Mouse (Mus musculus): ENCODE measurements at regions not wholly inside any gene's neighbourhood (a gene's known extent, or its start where the extent isn't known, plus 50 kb on each side); places are given as distances from the start of the nearest gene placed in this dataset.

DNA sequence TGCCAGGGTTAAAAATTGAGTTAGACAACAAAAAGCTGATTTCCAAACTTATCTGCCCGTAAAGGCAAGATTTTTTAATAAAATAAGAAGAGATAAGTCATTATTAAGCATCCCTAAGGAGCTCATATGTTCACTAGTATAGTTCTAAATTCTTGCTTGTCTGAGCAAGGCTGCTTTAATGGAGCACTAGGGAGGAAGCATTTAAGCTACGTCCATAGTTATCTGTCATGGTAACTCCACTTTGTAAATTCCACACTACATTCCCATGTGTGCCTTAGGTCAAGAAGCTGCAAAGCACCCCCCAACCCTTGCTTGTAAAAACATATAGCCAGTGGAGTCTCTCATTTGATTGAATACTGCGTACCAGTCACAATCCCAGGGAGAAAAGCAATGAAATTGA is 145.0 kb upstream of the Zfp804b start:
- no peak for TF ChIP-seq POLR2A (IDR thresholded peaks at IDR 0.05; ENCODE audit: borderline replicate concordance, extremely low read depth, insufficient read depth, insufficient read length)
- no peak for DNase-seq (ENCODE audit: low spot score)
- H3K4me3 ChIP-seq (replicated peaks; ENCODE audit: low read length): no peak overlapping the region
- H3K27me3 ChIP-seq (ENCODE audit: control insufficient read depth, insufficient read depth, low read length): no peaks in the 10 kb centered on the region
- peak; percentile 26; the same call in 1 of the 2 replicates for ATAC-seq (ENCODE audit: low FRiP score, low read depth)
- H3K36me3 ChIP-seq (ENCODE audit: control insufficient read depth, insufficient read depth, low read length): no peaks in the 10 kb centered on the region
- WGBS: 43% methylated on average over 3 of the region's 3 CpGs
- H3K27ac ChIP-seq (replicated peaks; ENCODE audit: low read depth, low read length): no peak overlapping the region
- no peak overlapping the region for H3K9ac ChIP-seq (ENCODE audit: low read depth, low read length, severe bottlenecking)
- no peaks in the 10 kb centered on the region for H3K9me3 ChIP-seq (ENCODE audit: control insufficient read depth, low read length)
- H3K4me2 ChIP-seq (replicated peaks; ENCODE audit: low read depth, low read length, severe bottlenecking): no peak overlapping the region
- H3K4me1 ChIP-seq (ENCODE audit: control insufficient read depth, insufficient read depth, low read length): no peaks in the 10 kb centered on the region

DNA sequence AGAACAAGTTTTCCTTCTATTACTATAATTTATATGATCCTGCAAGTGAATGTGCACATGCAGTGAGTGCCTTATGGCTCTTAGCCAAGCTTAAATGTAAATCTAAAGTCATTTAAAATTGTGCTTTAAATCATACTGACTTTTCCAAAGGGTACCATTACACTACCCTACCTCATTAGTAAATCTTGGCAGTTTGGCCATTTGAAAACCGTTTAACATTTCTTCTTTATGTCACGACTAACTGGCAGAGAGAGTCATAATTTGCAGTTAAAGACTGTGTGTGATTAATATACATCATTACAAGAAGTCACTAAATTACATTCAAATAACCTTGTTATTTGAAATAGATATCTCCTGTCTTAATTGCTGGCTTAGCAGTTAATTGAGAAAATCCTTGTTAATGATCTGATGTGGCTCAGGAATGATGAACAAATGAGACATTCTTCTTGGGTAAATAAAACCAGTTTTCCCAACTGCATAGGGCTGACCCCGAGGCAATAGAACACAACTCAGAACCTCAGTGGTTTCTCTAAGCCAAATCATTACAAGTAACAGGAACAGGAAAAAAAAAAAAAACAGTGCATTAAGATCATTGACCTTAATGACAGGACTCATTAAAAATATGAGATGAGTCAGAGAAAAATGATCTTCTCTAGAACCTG is 173.1 kb upstream of the Zfp804b start:
- H3K9ac ChIP-seq (ENCODE audit: low read depth, low read length, severe bottlenecking): no peak overlapping the region
- H3K36me3 ChIP-seq (ENCODE audit: control insufficient read depth, insufficient read depth, low read length): no peaks in the 10 kb centered on the region
- 28% methylated on average over 3 of the region's 3 CpGs for WGBS
- no peak overlapping the region for H3K4me3 ChIP-seq (replicated peaks; ENCODE audit: low read length)
- no peak for TF ChIP-seq POLR2A (IDR thresholded peaks at IDR 0.05; ENCODE audit: borderline replicate concordance, extremely low read depth, insufficient read depth, insufficient read length)
- H3K9me3 ChIP-seq (ENCODE audit: control insufficient read depth, low read length): no peaks in the 10 kb centered on the region
- no peak for DNase-seq (ENCODE audit: low spot score)
- H3K27me3 ChIP-seq (ENCODE audit: control insufficient read depth, insufficient read depth, low read length): no peaks in the 10 kb centered on the region
- H3K4me2 ChIP-seq (replicated peaks; ENCODE audit: low read depth, low read length, severe bottlenecking): no peak overlapping the region
- no peak for ATAC-seq (ENCODE audit: low FRiP score, low read depth)
- H3K27ac ChIP-seq (replicated peaks; ENCODE audit: low read depth, low read length): no peak overlapping the region
- H3K4me1 ChIP-seq (ENCODE audit: control insufficient read depth, insufficient read depth, low read length): no peaks in the 10 kb centered on the region

DNA sequence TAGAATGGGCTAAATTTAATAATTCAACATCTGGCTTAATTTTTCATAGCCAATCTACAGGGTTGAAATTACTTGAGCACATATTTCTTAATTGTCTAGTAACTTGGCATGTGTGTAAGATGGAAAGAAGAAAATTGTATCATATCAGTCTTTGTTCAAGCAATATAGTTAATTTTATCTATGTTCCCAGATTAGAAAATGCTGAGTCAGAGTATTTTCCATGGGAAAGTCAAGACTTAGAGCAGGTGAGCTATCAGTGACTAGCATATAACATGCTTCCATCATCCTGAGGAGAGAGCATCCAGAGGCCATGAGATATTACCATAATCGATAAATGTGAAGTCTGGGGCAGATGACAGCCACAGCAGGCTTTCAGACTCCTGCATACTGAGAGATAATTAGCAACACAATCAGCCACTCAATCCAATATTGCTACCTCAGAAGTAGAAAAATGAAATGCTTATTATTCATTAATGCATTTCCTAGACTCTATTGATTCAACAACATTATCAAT is 188.2 kb upstream of the Zfp804b start:
- no peaks in the 10 kb centered on the region for H3K27me3 ChIP-seq (ENCODE audit: control insufficient read depth, insufficient read depth, low read length)
- no peaks in the 10 kb centered on the region for H3K9me3 ChIP-seq (ENCODE audit: control insufficient read depth, low read length)
- 90% methylated on average over 1 of the region's 1 CpGs for WGBS
- TF ChIP-seq POLR2A (IDR thresholded peaks at IDR 0.05; ENCODE audit: borderline replicate concordance, extremely low read depth, insufficient read depth, insufficient read length): no peak
- no peak overlapping the region for H3K4me2 ChIP-seq (replicated peaks; ENCODE audit: low read depth, low read length, severe bottlenecking)
- no peaks in the 10 kb centered on the region for H3K36me3 ChIP-seq (ENCODE audit: control insufficient read depth, insufficient read depth, low read length)
- no peak overlapping the region for H3K9ac ChIP-seq (ENCODE audit: low read depth, low read length, severe bottlenecking)
- H3K4me1 ChIP-seq (ENCODE audit: control insufficient read depth, insufficient read depth, low read length): no peaks in the 10 kb centered on the region
- no peak overlapping the region for H3K4me3 ChIP-seq (replicated peaks; ENCODE audit: low read length)
- no peak for ATAC-seq (ENCODE audit: low FRiP score, low read depth)
- no peak overlapping the region for H3K27ac ChIP-seq (replicated peaks; ENCODE audit: low read depth, low read length)
- DNase-seq (ENCODE audit: low spot score): no peak

DNA sequence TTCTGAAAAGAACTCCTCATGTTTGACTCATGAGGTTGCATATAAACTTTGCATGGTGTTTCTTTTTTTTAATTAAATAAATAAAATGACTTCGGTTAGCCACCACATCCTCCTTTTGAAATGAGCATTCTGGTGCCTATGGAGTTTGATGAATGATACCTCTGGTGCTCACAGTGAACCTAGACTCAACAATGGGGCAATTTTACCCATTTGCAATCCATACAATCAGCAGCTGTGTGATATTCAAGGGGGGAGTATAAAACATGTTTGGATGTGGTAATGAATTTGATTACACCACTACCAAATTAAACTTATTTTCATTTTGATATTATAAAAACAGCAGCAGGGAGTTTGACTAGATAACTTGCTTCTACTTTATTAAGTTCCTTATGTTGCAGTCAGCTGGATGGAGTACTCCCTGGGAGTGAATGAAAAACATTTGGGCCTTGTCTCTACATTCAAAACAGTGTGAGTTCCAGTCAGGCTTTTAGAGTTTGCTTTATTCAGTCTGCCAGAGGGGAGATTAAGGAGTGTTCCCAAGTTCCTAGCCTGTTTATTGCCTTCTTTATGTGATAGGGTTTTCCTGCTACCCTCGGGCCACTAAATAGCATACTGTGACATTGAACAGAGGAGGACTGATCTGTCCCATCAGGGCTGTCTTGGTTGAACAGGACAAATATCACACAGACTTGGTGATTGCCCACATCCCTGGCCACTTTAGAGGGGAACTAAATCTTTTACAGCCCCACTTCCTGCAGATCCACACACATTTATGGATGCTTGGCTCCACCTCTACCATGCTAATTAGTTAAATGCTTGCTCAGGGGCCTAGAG is 195.5 kb upstream of the Zfp804b start:
- TF ChIP-seq POLR2A (IDR thresholded peaks at IDR 0.05; ENCODE audit: borderline replicate concordance, extremely low read depth, insufficient read depth, insufficient read length): no peak
- Histone ChIP-seq H3K4me3 (replicated peaks; ENCODE audit: low read length) (no peak overlapping the region), H3K27me3 (ENCODE audit: control insufficient read depth, insufficient read depth, low read length) (no peaks in the 10 kb centered on the region), H3K9me3 (ENCODE audit: control insufficient read depth, low read length) (no peaks in the 10 kb centered on the region), H3K4me2 (replicated peaks; ENCODE audit: low read depth, low read length, severe bottlenecking) (no peak overlapping the region), H3K27ac (replicated peaks; ENCODE audit: low read depth, low read length) (no peak overlapping the region), H3K4me1 (ENCODE audit: control insufficient read depth, insufficient read depth, low read length) (no peaks in the 10 kb centered on the region), H3K36me3 (ENCODE audit: control insufficient read depth, insufficient read depth, low read length) (no peaks in the 10 kb centered on the region), H3K9ac (ENCODE audit: low read depth, low read length, severe bottlenecking) (no peak overlapping the region)
- ATAC-seq (ENCODE audit: low FRiP score, low read depth): peak; percentile 77
- DNase-seq (ENCODE audit: low spot score): peak; percentile 11
- 34% methylated on average over 2 of the region's 2 CpGs for WGBS

DNA sequence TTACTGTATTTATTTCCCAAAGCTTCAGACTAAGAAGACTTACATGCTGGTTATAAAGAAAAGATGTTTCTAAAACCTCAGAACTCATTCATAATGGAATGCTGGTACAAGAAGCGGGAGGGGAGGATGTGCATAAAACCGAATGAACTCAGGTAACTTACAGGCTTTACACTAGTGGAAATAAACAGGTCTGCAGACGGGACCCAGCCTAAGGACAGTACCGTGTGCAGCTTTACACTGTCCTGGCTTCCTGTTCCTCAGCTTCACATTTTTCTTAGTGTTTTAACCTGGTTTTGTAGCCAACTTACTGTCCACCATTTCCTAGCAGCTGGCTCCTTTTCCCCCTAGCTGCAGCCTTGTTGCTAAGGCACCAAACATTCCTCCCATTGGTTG is 196.1 kb upstream of the Zfp804b start:
- WGBS: 26% methylated on average over 4 of the region's 4 CpGs
- Histone ChIP-seq H3K27me3 (ENCODE audit: control insufficient read depth, insufficient read depth, low read length) (no peaks in the 10 kb centered on the region), H3K9me3 (ENCODE audit: control insufficient read depth, low read length) (no peaks in the 10 kb centered on the region), H3K36me3 (ENCODE audit: control insufficient read depth, insufficient read depth, low read length) (no peaks in the 10 kb centered on the region), H3K9ac (ENCODE audit: low read depth, low read length, severe bottlenecking) (no peak overlapping the region), H3K4me1 (ENCODE audit: control insufficient read depth, insufficient read depth, low read length) (no peaks in the 10 kb centered on the region), H3K4me2 (replicated peaks; ENCODE audit: low read depth, low read length, severe bottlenecking) (no peak overlapping the region), H3K27ac (replicated peaks; ENCODE audit: low read depth, low read length) (no peak overlapping the region), H3K4me3 (replicated peaks; ENCODE audit: low read length) (no peak overlapping the region)
- DNase-seq (ENCODE audit: low spot score) (no peak), ATAC-seq (ENCODE audit: low FRiP score, low read depth) (peak; percentile 9; the same call in 1 of the 2 replicates)
- no peak for TF ChIP-seq POLR2A (IDR thresholded peaks at IDR 0.05; ENCODE audit: borderline replicate concordance, extremely low read depth, insufficient read depth, insufficient read length)

All from limb, embryonic 14.5 days (tissue).